Mouse (Mus musculus) urinary bladder, postnatal 25 days (tissue): ENCODE results near the gene Herc1.

Experiments used
- DNase-seq: peaks from one replicate; pipeline ENCODE4 v3.0.0; 2022; ENCODE audit warnings: low spot score

Gene Herc1

DNA sequence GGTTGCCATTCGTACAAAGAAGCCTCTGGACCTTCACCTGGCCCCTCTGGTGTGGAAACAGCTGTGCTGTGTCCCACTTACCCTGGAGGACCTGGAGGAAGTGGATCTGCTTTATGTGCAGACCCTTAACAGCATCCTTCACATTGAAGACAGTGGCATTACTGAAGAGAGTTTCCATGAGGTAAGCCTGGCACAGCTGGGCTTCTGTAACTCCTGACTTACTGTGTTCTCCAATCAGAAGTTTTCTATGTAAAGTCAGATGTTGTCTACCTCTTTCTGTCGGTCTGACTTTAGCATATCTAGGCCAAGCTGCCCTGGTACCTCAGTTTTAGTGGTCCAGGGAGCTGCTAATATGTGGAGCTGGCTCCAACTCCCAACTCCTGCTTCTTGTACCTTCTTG, 151.0 kb downstream of the Herc1 start:
- DNase-seq: no peak

DNA sequence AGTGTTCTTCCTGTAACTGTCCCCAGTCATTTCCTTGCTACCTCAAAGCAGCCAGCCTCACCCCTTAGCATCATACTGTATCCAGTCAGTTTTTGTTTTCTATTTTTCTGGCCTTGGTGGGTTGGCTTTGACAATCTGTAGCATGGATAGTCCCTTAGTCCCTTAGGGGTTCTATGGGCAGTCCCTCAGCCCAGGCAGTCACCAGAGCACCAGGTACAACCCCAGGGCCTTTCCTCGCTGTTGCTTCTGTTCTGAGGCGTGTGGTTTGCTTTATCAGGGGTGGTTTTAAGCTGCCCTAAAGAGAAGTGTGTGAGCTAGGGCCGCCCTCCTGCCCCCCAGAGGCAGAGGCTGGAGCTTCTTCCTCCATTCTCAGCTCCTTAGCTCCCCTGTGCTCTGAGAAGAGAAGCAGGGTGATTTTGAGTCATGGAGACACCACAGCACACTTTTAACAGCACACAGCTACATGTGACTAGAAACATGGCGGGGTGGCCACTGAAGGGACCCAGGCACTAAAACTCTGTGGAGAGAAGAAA, 153.7 kb downstream of the Herc1 start:
- no peak for DNase-seq

DNA sequence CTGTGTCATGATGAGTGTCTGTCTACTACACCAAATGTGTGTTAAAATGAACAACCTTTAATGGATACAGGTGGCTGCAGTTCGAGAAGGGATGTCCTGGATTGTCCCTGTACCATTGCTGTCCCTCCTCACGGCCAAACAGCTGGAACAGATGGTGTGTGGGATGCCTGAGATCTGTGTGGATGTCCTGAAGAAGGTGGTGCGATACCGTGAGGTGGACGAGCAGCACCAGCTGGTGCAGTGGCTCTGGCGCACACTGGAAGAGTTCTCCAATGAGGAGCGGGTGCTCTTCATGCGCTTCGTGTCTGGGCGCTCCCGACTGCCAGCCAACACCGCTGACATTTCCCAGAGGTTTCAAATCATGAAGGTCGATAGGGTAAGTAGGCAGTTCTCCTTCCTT, 154.3 kb downstream of the Herc1 start:
- DNase-seq: no peak

DNA sequence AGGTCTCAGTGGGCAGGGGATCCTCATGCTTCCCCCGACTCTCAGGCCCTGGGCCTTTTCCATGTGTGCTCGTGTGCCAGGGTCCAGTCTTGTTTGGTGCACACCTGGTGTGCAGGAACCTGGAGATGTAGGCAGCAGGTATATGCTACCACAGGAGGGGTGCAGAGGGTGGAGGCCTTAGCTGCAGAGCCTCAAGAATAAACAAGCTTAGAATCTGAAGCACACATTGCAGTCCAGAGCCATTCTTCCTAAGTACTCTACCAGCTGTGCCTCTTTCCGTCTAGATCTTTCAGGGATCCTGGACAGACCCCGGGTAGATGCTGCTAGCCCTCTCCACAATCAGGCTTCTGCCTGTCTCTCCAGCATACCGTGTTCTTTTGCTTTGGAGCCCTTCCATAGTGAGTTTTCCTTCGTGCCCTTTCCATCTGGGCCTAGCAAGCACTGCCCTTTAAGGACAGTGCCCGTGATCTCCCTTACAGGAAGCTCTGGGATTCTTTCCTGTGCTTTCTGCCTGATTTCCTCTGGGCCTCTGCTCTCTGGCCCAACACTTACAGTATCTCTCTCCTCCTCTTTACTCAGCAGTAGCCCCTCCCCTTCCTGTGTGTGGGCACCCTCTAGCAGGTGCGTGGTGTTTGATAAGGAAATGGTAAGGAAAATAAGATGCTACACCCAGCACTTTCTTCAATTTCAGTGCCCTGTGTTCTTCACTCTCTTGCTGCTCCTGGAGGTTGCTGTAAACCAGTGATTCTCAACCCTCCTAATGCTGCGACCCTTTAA, 155.1 kb downstream of the Herc1 start:
- no peak for DNase-seq

DNA sequence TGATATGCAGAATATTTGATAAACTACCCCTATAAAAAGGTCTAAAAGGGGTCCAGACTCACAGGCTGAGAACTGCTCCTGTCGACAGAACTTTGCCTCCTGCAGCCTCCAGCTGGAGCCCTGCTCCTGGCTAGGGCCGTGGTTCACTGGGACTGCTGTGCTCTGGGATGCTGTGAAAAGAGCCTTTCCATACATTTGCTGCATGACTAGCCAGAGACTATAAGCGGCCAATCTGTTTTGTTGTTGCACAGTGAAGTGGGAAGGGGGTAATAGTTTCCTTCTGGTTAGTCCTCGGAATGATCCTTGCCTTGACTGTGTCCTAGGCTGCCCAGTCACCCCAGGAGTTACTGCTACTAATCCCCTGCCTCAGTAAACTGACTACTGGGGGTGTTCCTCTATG, 155.8 kb downstream of the Herc1 start:
- DNase-seq: no peak

DNA sequence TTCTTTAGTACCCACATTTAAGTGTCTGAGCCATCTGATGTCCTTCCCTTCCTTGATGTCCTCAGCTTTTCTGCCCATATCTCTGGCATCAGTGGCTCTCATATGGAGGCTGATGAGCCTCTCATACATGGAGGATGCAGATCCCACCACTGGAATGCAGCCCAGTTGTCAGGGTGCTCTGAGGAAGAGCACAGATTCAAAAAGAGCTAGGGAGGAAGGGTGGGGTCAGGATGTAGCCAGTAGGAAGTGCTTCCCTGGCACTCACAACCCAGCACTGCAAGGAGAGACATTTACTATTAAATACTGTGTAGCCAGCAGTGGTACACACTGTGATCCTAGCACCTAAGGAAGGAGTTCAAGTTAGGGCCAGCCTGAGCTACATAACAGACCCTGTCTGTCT, 156.2 kb downstream of the Herc1 start:
- no peak for DNase-seq

DNA sequence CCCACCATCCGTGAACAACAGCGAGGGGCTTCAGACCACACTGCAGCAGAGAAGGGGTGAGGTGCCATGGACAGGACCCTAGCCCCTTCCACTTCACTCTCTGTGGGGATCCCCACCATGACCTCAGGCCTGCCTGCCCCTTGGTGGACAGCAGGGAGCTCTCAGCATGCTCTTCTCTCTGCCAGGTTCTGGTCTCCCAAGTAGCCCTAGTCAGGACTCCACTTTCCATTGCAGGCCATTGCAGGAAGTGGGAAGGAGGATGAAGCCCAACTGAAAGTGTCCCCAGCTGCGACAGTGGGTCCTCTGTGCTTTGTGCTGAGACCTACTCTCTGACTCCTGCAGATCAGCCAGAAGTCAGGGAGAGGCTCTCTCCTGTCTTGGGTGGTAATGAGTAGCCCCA, 157.4 kb downstream of the Herc1 start:
- DNase-seq: no peak

DNA sequence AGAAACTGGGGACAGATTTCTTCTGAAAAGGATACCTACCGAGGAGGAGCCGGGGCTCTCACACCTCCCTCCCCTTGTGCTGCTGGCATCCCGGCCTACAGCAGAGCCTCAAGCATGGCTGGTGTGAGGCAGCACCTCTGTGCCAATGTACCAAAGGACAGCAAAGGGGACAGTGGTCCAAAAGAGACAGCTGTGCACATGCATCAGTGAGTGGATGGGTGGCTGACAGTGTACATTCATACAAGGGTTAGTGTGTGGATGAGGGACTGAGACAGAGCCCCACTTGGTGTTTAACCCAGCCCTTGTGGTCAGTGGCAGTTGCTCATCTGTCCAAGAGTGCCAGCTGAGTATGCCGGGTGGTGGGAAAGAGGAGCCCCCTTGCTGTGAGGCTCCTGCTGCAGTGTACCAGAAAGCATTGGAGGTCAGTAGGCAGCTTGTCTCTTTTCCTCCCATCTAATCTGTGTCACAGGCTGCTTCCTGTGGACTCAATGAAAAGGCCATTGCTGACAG, 158.7 kb downstream of the Herc1 start:
- DNase-seq: no peak

DNA sequence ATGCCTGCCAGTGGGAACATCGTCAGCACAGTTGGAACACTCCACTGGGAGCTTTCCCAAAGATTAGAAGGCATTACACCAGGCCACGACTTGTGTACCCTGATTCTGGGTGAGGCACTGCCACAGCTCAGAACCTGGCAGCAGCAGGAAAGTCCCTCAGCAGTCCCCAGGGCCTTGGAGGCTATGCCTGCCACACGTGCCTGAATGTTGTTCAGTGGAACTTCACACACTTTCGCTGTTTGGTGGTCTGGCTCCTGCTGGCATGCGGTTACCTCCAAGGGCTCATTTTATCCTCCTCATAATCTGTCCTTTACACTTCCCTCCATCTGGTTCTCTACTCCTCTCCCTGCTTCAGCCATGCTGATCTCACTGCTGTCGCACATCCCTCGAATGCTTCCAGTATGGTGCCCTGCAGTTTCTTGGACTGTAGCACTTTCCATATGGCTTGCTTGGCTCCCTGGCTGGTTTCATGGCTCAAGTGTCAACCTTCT, 160.1 kb downstream of the Herc1 start:
- DNase-seq: no peak

DNA sequence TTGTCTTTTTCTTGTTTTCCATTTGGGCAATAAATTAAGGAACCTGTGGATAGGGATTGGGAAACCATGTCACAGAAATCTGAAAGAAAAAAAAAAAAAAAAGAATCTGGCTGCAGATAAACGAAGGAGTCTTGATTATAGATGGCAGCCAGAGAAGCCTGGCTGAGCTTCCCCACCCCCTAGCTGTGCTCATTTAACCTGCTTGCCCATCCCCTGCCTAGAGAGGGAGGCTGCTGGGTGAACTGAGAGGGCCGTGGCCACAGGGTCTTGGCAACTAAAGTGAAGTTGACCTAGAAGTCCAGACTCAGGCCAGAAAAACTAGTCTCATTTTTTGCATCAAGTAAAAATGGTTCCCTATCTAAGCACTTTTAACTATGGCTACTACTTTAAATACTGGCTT, 160.7 kb downstream of the Herc1 start:
- no peak for DNase-seq

DNA sequence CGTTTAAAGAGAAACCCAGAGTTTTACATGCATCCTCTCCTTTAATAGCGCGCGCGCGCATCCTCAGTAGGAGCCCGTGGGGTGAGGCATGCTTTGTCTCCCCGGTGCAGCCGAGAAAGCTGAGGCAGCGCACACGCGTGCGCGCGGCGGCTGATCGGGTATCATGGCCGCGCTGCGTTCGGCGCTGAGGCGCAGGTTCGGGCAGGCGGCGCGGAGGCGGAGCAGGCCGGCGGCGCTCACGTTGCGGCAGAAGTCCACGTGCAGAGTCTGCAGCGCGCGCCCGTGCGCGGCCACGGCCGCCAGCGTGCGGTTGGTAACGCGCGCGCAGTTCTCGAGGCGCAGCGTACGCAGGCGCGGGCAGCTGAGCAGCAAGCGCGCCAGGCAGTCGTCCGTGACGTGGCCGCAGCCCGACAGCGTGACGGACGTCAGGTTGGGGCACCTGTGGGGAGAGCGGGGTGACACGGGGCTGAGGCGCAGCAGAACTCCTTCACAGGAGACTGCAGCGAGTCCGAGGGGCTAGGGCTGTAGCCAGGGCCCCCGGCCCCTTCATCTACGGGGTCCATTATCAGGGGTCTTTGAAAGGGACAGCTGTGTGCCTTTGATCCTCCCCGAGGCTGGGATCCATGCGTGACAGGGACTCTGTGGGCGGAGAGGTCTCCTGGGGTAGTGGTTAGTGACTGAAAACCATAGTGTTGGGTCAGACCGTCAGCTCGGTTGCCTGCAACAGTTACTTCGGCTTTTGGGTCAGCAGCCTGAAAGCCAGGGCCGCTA, 161.5 kb downstream of the Herc1 start:
- peak; percentile 89 for DNase-seq

DNA sequence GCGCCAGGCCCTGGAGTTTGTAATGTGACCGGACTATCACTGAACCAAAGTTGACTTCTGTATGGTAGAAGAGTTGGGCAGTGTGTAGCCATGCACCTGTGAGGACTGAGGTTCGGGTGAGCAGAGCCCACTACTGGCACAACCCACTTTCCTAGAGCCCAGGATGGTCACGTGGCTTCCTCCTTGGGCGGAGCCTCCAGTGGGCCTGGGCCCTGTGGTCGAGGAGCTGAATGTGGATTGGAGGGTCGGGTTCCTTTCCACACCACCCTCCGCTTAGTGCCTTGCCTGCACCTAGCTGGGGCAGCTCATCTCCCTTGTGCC, 162.1 kb downstream of the Herc1 start:
- DNase-seq: peak; percentile 73

DNA sequence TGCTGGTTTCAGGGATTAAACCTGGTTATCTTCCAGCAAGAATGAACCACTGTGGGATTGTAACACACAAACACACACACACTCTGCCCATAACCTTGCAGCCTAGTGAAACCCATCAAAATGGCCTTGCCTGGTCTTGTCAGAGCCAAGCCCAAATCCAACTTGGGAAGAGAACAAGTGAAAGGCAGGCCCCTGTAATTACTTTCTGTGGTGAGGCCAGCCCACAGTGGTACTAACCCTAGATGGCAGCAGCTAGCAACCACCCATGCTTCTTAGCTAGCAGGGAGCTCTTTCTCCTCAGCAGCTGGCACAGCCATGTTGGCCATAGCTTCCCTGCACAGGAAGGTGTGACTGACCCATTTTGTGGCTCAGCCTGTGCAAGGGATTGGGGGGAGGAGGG, 162.9 kb downstream of the Herc1 start:
- no peak for DNase-seq

DNA sequence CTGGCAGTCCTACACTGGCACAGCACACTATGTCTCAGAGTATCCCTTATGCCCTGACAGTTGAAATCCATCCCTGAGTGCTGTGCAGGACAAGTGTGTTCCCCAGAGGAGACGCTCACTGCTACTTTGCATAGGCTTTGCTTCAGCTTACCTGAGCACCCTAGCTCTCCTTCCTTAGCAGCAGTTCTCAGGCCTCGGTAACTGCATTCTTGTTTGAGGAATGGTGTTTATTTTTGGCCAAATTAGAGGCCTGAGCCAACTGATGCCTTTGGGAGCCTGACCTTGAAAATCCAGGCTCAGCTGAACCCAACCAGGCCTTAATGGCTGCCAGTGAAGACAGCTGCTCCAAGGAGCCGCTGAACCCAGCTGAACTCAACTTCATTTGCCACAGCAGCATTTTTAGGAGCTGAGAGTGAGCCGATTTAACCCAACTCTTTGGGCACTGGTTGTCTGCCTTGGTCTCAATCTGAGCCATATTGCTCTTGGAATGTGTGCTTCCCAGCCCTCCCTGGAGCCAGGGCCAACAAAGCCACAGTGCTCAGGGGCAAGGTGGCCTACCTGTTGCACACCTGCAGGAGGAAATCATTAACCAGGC, 163.5 kb downstream of the Herc1 start:
- DNase-seq: no peak

DNA sequence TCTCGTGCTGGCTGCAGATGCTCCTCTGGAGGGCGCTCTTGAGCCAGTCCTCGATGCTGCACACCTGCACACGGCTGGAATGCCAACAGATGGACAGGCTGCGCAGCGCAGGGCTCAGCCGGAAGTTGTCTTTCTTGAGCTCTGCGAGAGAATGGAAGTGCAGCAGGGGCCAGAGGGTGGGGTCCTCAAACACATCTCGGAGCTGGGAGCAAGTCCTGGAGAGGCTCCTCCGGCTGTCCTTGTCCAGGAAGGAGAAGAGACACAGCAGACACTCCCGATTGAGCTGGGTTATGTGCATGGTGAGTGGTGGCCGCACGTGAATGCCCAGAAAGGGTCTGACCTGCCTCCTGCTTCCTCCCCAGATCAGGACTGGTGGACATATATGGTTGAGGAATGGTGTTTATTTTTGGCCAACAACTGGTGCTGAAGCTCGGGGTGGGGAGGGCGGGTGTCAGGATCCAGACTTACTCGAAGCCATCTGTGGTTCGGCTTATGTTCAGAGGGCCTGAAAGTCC, 164.1 kb downstream of the Herc1 start, which contains the start of gene Fbxl22:
Gene Fbxl22, minus strand, starts transcription at position 338 of the 515 bp plus-strand sequence.
- peak; percentile 58 for DNase-seq

DNA sequence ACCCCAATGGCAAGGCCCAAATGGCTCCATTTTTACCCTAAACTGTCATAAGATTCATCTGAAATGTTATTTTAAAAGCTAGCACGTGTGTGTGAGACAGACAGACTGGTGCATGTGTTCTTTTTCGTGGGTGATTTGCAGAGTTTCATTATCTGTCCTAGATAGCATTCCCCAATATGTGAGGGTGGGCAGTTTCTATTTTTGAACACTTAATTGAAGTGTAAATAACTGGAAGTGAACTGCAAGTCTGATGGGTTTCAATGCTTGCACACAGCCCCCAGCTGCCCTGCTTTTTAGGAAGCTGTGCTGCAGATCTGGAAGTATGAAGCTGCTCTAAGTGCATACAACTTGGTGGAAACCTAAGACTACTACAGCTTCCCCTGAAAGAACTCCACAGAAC, 164.9 kb downstream of the Herc1 start:
- no peak for DNase-seq

DNA sequence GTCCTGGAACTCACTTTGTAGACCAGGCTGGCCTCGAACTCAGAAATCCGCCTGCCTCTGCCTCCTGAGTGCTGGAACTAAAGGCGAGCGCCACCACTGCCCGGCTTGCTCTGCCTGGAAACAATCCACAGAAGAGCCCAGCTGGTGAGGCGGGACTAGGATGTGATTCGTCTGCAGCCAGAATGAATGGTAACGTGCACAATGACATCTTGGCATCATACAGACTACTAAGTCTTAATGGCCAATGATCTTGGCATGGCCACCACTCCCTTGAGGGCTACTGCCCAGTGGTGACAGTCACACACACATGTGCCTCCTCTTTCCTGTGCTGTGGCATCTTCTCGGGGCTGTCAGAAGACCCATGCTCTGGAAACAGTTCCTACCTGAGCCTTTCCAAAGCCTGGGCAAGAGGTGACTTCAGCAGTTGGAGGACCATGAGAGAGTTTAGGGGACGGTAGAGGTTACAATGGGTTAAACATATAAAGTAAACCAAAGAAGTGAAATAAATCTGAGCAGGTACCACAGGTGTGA, 165.5 kb downstream of the Herc1 start:
- DNase-seq: no peak

DNA sequence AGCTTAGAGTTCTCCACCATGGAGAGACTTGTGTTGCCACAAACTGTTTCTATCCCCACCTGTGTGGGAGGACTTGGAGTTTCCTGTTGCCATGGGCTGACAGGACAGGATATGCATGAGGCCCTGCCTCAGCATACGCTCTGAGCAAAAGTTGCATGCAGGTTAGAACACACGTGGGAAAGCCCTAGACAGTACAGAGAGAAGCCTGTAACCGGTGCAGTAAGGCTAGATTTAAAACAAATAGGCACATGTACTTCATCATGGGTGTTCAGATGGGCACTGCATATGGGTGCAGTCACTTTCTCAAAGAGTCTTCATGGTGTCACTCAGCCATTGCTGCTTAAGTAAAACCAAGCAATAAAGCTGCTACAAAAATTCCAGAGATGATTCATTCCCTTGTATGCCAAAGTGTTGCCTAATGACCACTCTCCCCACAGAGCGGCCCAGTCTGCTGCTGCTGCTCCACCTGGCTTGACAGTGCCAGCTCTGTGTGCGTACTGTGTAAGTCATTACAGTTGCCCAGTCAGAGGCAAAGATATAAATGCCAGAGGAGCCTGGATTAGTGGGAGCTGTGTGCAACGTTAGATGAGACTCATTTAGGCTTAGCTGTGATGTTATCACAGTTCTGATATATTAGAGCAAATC, 166.2 kb downstream of the Herc1 start:
- no peak for DNase-seq

DNA sequence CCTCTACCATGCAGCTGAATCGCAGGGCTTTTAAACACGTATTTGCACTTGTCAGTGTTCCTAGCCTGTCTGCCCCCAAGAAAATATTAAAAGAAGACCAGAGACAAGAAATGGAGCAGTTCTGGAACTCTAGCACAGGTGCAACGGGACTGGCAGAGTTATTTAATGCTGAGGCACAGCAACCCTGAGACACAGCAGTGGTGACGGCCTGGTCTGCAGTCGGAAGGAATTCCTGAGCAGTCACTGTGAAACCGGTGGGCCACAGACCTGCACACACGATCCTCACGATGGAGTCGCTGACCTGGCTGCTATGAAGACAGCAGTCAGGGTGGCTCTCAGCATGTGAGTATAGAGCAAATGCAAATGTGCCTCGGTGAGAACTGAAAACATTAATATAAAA, 167.5 kb downstream of the Herc1 start:
- no peak for DNase-seq

DNA sequence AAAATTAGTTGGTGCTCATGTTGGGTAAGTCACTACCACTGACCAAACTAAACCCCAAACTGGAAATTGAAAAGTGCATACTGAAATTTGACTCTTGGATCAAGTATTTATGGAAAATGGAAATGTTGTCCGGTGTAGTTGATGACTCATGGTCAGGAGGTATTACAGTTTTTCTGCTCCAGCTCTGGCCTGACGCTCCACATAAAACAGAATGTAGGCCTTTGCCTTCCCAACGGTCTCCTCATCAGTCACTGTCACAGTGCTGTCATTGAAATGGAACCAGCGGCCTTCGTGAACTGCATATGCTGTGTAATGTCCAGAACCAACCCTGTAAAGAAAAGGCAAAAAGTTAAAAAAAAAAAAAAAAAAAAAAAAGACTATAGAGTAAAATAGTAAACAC, 168.0 kb downstream of the Herc1 start:
- no peak for DNase-seq

DNA sequence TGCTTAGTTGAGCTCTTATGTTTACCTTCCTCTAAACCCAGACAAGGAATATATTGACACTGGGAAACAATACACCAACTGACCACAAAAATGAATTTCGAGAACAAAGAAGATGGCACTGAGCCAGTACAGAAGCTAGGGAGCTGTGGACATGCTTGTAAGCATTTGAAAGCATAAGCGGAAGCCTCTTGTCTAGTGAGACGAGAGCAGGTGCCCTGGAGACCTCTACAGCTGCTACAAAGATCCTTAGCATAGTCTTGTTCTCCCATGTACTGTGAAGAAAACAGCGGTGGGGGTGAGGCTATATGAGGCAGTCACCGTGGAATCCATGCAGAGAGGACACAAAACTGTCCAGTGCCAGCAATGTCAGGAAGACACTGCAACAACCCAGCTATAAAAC, 168.7 kb downstream of the Herc1 start:
- DNase-seq: no peak

DNA sequence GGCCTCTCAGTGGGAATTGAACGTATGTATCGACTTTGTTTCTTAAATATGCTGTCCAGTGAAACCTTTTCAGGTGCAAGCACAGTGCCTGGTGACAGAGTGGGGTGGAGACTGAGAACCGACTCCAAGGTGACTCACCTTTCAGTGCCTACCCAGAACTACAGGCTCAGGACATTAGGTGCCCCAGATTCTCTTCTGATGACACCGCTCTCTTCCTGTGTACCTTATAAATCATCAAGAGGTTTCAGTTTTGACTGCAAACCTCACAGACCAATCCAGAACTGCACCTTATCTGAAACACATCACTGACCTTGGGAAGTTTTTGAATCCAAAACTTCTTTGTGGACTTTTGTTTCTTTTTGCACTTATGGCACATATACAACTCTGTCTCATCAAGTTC, 170.0 kb downstream of the Herc1 start:
- DNase-seq: no peak
